Mouse (Mus musculus): ENCODE data around the gene Gm12185. TPM values are rescaled to one million over a fixed set of nuclear protein-coding genes. Genes with fewer than 3 reads are reported as not detected.
"Not testable (repeated sequence)": the region's sequence is repeated elsewhere in the genome, so short reads cannot be mapped to it uniquely, and the experiment has no call there.

Gene Gm12185
- polyA plus RNA-seq, 1 experiment from 2014 or later: not detected

DNA sequence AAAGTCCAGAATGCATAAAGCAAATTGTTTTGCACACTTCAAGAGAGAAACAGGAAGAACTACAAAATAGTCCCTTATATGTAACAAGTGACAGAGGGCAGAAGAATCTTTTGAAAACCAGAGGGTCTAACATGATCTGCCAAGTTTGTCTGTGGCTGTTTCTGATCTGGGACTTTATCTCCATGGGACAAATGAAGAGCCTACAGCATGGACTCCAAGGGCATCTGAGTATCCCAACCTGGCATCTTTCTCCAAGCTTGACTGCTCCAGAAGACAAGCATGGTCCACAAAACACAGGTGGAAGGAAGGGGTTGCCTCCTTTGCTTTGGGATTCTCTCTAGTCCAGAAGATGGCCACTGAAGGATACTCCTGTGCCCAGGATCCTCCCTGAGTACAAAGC lies 65.6 kb downstream of the Gm12185 start:
- not testable (repeated sequence) for H3K27ac ChIP-seq (ENCODE audit: low read depth); H3K4me1 ChIP-seq (ENCODE audit: insufficient read depth); DNase-seq; H3K4me3 ChIP-seq (ENCODE audit: low read depth, low read length); H3K36me3 ChIP-seq (replicated peaks; ENCODE audit: insufficient read depth, low read length); H3K4me2 ChIP-seq (ENCODE audit: low read depth, low read length); ATAC-seq; H3K9me3 ChIP-seq (ENCODE audit: low read length); H3K9ac ChIP-seq (replicated peaks); H3K27me3 ChIP-seq (ENCODE audit: insufficient read depth, low read length)

DNA sequence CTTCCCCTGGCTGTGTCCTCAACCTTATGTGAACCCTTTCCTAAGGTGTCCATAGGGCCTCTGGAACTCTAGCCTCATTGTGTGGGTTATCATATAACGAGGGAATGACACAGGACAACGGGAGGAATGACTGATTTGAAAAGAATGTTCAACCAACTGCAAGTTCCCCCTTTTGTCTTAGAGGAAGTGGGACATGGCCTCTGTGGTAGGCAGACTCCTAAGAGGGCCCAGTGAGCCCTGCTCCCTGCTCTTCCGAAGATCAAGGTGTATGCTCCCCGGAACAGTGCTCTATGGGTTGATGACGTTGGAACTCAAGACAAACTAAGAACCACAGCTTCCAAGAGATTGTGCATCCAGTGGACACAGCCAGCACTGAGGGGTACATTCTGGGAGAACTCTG lies 68.2 kb downstream of the Gm12185 start:
- H3K27me3 ChIP-seq (ENCODE audit: insufficient read depth, low read length); H3K4me1 ChIP-seq (ENCODE audit: insufficient read depth); H3K27ac ChIP-seq (ENCODE audit: low read depth); ATAC-seq; H3K9ac ChIP-seq (replicated peaks); H3K4me2 ChIP-seq (ENCODE audit: low read depth, low read length); H3K9me3 ChIP-seq (ENCODE audit: low read length); H3K4me3 ChIP-seq (ENCODE audit: low read depth, low read length); H3K36me3 ChIP-seq (replicated peaks; ENCODE audit: insufficient read depth, low read length); DNase-seq: not testable (repeated sequence)
- 38% methylated on average over 5 of the region's 5 CpGs for WGBS (ENCODE audit: insufficient replicate concordance)

DNA sequence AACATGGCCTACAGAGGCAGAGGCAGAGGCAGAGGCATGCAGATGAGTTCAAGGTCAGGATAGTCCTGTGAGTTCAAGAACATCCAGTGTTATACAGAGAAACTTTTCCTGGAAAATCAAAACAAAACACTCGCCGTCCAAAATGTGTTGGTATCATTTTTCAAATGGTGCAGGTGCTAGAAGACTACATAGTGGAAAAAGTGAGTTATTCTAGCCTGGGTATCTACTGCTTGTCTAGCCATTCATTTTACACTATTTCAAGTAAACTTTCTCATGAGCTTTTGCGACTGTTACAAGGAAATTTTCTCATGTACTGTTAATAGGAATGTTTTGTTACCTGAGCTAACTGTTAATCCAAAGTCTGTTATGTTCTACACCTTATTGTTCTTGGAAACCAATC lies 73.6 kb downstream of the Gm12185 start:
- no peaks in the 10 kb centered on the region for H3K4me1 ChIP-seq (ENCODE audit: insufficient read depth)
- H3K27me3 ChIP-seq (ENCODE audit: insufficient read depth, low read length): no peaks in the 10 kb centered on the region
- no peak overlapping the region for H3K4me3 ChIP-seq (ENCODE audit: low read depth, low read length)
- H3K27ac ChIP-seq (ENCODE audit: low read depth): no peak overlapping the region
- H3K9ac ChIP-seq (replicated peaks): no peak overlapping the region
- ATAC-seq (no peak), DNase-seq (no peak)
- H3K4me2 ChIP-seq (ENCODE audit: low read depth, low read length): no peak overlapping the region
- H3K36me3 ChIP-seq (replicated peaks; ENCODE audit: insufficient read depth, low read length): no peaks in the 10 kb centered on the region
- H3K9me3 ChIP-seq (ENCODE audit: low read length): no peaks in the 10 kb centered on the region
- WGBS (ENCODE audit: insufficient replicate concordance): 79% methylated on average over 3 of the region's 3 CpGs
- TF ChIP-seq EP300 (IDR thresholded peaks at IDR 0.05; ENCODE audit: low read depth) (no peak), CTCF (IDR thresholded peaks at IDR 0.05; ENCODE audit: low read depth) (no peak)

DNA sequence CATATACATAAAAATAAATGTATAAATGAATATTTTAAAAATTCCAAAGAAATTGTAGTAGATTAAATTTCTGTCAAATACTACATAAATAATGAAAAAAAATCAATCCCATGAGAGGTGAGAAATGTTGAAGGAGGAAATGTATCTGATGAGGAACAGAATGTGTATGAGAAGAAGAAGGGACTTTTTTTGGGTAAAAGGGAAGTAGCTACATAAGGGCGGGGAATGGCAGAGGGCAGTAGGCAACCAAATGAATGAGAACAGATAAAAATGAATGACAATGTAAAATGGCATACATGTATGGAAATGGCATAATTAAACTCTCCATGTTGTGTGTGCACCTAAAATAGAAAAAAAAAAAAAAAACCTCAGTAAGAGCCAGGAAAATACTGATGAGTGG lies 78.4 kb downstream of the Gm12185 start:
- DNase-seq (no peak), ATAC-seq (no peak)
- Histone ChIP-seq H3K4me1 (ENCODE audit: insufficient read depth) (peaks cover 3% of the 10 kb centered on the region; the same call in 1 of the 2 replicates), H3K4me2 (ENCODE audit: low read depth, low read length) (no peak overlapping the region), H3K4me3 (ENCODE audit: low read depth, low read length) (no peak overlapping the region), H3K9ac (replicated peaks) (no peak overlapping the region), H3K36me3 (replicated peaks; ENCODE audit: insufficient read depth, low read length) (no peaks in the 10 kb centered on the region), H3K9me3 (ENCODE audit: low read length) (no peaks in the 10 kb centered on the region), H3K27ac (ENCODE audit: low read depth) (no peak overlapping the region), H3K27me3 (ENCODE audit: insufficient read depth, low read length) (no peaks in the 10 kb centered on the region)
- 74% methylated on average over 1 of the region's 1 CpGs for WGBS (ENCODE audit: insufficient replicate concordance)
- TF ChIP-seq EP300 (IDR thresholded peaks at IDR 0.05; ENCODE audit: low read depth): no peak
- TF ChIP-seq CTCF (IDR thresholded peaks at IDR 0.05; ENCODE audit: low read depth): no peak

DNA sequence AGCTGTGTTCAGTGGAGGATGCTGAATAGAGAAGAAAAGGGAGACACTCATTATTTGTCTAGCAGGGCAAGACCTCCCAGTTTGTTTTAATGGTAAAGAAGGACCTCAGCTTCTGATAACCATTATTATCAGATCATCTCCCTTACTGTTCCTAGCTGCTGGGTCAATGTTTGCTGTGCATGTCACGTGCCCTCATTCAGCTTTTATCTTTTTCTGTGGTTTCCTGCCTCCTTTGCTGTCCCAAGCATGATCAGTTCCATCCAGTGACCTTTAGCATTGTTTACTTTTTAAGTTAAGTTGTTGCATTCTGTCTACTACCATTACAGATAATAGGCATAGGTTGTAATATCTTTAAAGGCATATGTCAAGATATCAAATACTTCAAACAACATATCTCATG lies 83.6 kb downstream of the Gm12185 start:
- Histone ChIP-seq H3K36me3 (replicated peaks; ENCODE audit: insufficient read depth, low read length) (no peaks in the 10 kb centered on the region), H3K27ac (ENCODE audit: low read depth) (no peak overlapping the region), H3K4me2 (ENCODE audit: low read depth, low read length) (no peak overlapping the region), H3K4me1 (ENCODE audit: insufficient read depth) (peaks cover 7% of the 10 kb centered on the region; the same call in 1 of the 2 replicates), H3K9me3 (ENCODE audit: low read length) (no peaks in the 10 kb centered on the region), H3K9ac (replicated peaks) (no peak overlapping the region), H3K27me3 (ENCODE audit: insufficient read depth, low read length) (no peaks in the 10 kb centered on the region), H3K4me3 (ENCODE audit: low read depth, low read length) (no peak overlapping the region)
- 12% methylated on average over 1 of the region's 1 CpGs for WGBS (ENCODE audit: insufficient replicate concordance)
- no peak for TF ChIP-seq EP300 (IDR thresholded peaks at IDR 0.05; ENCODE audit: low read depth)
- no peak for TF ChIP-seq CTCF (IDR thresholded peaks at IDR 0.05; ENCODE audit: low read depth)
- ATAC-seq (no peak), DNase-seq (no peak)

DNA sequence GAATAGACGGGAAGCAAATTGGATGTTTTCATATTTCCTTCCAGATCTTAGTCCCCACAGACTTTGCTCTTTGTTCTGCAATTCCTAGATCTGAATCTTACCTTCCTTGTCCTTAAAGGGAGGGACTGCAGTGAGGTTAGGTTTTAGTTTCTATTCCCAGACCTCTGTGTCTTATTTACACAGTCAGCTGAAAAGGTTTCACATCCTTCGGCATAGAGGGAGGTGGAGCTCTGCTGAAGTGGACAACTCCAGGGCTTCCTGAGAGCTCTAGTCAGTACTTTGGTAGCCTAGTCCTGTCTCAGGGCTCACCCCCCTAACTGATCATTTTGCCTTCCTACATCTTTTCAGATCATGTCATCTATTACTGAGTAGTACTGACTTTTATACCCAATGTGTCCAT lies 90.0 kb downstream of the Gm12185 start, which contains the start of gene Gm5431:
Gene Gm5431, minus strand, starts transcription at position 194 of the 400 bp plus-strand sequence.
- Histone ChIP-seq H3K9ac (replicated peaks) (no peak within 1 kb of the TSS), H3K4me2 (ENCODE audit: low read depth, low read length) (peak within 1 kb of the TSS; percentile 35), H3K9me3 (ENCODE audit: low read length) (no peaks in the 10 kb centered on the region), H3K36me3 (replicated peaks; ENCODE audit: insufficient read depth, low read length) (no peaks in the 10 kb centered on the region), H3K27ac (ENCODE audit: low read depth) (peak within 1 kb of the TSS; percentile 85), H3K4me3 (ENCODE audit: low read depth, low read length) (0 out of 2 replicates have a peak within 1 kb of the TSS, but pooled peaks have one; percentile 6), H3K4me1 (ENCODE audit: insufficient read depth) (peaks cover 10% of the 10 kb centered on the region; the same call in 1 of the 2 replicates), H3K27me3 (ENCODE audit: insufficient read depth, low read length) (no peaks in the 10 kb centered on the region)
- DNase-seq (no peak), ATAC-seq (peak; percentile 47)
- TF ChIP-seq CTCF (IDR thresholded peaks at IDR 0.05; ENCODE audit: low read depth): no peak
- no peak for TF ChIP-seq EP300 (IDR thresholded peaks at IDR 0.05; ENCODE audit: low read depth)
- 41% methylated on average over 2 of the region's 2 CpGs for WGBS (ENCODE audit: insufficient replicate concordance)

DNA sequence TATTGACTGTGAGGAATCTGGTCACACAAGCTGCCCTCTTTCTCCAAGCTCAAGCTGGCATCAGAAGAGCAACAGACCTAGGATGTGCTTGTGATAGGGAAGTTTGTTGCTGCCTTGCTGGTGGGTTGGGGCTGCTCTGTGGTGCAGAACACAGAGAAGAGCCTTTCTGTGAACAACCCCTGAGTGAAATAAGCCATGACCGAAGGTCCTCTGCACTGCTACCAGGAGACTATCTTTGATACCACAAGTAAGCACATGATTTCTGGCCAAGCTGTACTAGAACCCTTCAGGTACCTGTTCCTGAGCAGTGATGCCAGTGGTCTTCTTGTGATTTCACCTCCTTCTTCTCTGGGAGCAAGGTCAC lies 90.5 kb downstream of the Gm12185 start:
- H3K27me3 ChIP-seq (ENCODE audit: insufficient read depth, low read length); H3K4me1 ChIP-seq (ENCODE audit: insufficient read depth); H3K9me3 ChIP-seq (ENCODE audit: low read length); H3K9ac ChIP-seq (replicated peaks); H3K36me3 ChIP-seq (replicated peaks; ENCODE audit: insufficient read depth, low read length); DNase-seq: not testable (repeated sequence)
- peak; percentile 35; the same call in 1 of the 2 replicates for ATAC-seq
- Histone ChIP-seq H3K4me2 (ENCODE audit: low read depth, low read length) (peak overlapping the region; percentile 35), H3K27ac (ENCODE audit: low read depth) (peak overlapping the region; percentile 85), H3K4me3 (ENCODE audit: low read depth, low read length) (0 out of 2 replicates have a peak overlapping the region, but pooled peaks have one; percentile 6)
- WGBS (ENCODE audit: insufficient replicate concordance): 57% methylated on average over 1 of the region's 1 CpGs

All from liver, postnatal 0 days (tissue).